Comparison of ENCODE assay signal across 26 mouse cellular contexts in genomic region chr4:146915196-146915595, GRCm38 (mm10). TPM values are rescaled to one million over a fixed set of nuclear protein-coding genes. Genes with fewer than 3 reads are reported as not detected.
"Had no signal": no experiment of that assay in that cellular context is flagged by ENCODE, and none has a peak within 500 bp of the region (broad histone marks: within the 10 kb centered on the region; RNA-seq: fewer than 3 reads in every experiment).

No protein-coding gene starts in this region.

- H3K4me3 ChIP-seq: liver, embryonic 15.5 days; lung, embryonic 15.5 days; midbrain, embryonic 10.5 days; midbrain, embryonic 12.5 days; myocyte; neural tube, embryonic 13.5 days; neural tube, embryonic 15.5 days; stomach, embryonic 15.5 days had no signal

- ATAC-seq: liver, postnatal 0 days; lung, postnatal 0 days; midbrain, embryonic 16.5 days had no signal

- H3K9ac ChIP-seq: liver, embryonic 15.5 days; liver, postnatal 0 days; lung, embryonic 15.5 days; midbrain, embryonic 12.5 days; neural tube, embryonic 13.5 days; neural tube, embryonic 15.5 days; stomach, embryonic 15.5 days had no signal

- DNase-seq: liver, postnatal 0 days; lung, adult 2 months; lung, postnatal 4 days; retina, postnatal 1 day; right cerebral cortex, adult 18-20 months; right cerebral cortex, postnatal 25 days; right cerebral cortex, postnatal 4 days; spleen, adult 18-20 months; thymus, adult 2 months; thymus, postnatal 25 days; thymus, postnatal 4 days had no signal

- H3K36me3 ChIP-seq: liver, embryonic 15.5 days; lung, embryonic 15.5 days; midbrain, embryonic 10.5 days; midbrain, embryonic 12.5 days; neural tube, embryonic 13.5 days; neural tube, embryonic 15.5 days; stomach, embryonic 15.5 days had no signal

- H3K4me1 ChIP-seq: liver, embryonic 15.5 days; lung, embryonic 15.5 days; midbrain, embryonic 10.5 days; midbrain, embryonic 12.5 days; neural tube, embryonic 13.5 days; neural tube, embryonic 15.5 days; stomach, embryonic 15.5 days had no signal

- H3K9me3 ChIP-seq: liver, embryonic 15.5 days; stomach, embryonic 15.5 days had no signal

- H3K27me3 ChIP-seq: liver, embryonic 15.5 days; lung, embryonic 15.5 days; midbrain, embryonic 12.5 days; neural tube, embryonic 13.5 days; neural tube, embryonic 15.5 days; stomach, embryonic 15.5 days had no signal

- H3K4me2 ChIP-seq: liver, embryonic 15.5 days; lung, embryonic 15.5 days; midbrain, embryonic 12.5 days; neural tube, embryonic 13.5 days; neural tube, embryonic 15.5 days; stomach, embryonic 15.5 days had no signal

- H3K27ac ChIP-seq: liver, embryonic 15.5 days; lung, embryonic 15.5 days; midbrain, embryonic 10.5 days; midbrain, embryonic 12.5 days; neural tube, embryonic 13.5 days; neural tube, embryonic 15.5 days; stomach, embryonic 15.5 days had no signal

RNA-seq across cellular contexts. Expression of gene Gm21411, which starts 5.8 kb away (rescaled TPM):
- total RNA-seq: megakaryocyte, adult 5-6 weeks; megakaryocyte-erythroid progenitor cell, adult 5-6 weeks had no signal
- polyA plus RNA-seq: liver, embryonic 15.5 days; liver, postnatal 0 days; lung, adult 2 months; lung, embryonic 15.5 days; lung, postnatal 0 days; midbrain, embryonic 10.5 days; midbrain, embryonic 12.5 days; midbrain, embryonic 16.5 days; myocyte; neural tube, embryonic 11.5 days; neural tube, embryonic 13.5 days; neural tube, embryonic 15.5 days; small intestine, adult 2 months; stomach, embryonic 15.5 days; urinary bladder, adult 2 months had no signal

RNA-seq across cellular contexts. Expression of gene Zfp989, which starts 56.6 kb away (rescaled TPM):
- total RNA-seq: megakaryocyte, adult 5-6 weeks; megakaryocyte-erythroid progenitor cell, adult 5-6 weeks had no signal
- polyA plus RNA-seq: liver, embryonic 15.5 days; liver, postnatal 0 days; lung, adult 2 months; lung, embryonic 15.5 days; lung, postnatal 0 days; midbrain, embryonic 10.5 days; midbrain, embryonic 12.5 days; myocyte; neural tube, embryonic 11.5 days; small intestine, adult 2 months; stomach, embryonic 15.5 days; thymus, adult 2 months; urinary bladder, adult 2 months had no signal
